Mouse (Mus musculus): ENCODE results near the gene Gm2888.
"Not testable (repeated sequence)": the region's sequence is repeated elsewhere in the genome, so short reads cannot be mapped to it uniquely, and the experiment has no call there.

Gm2888 gene

DNA sequence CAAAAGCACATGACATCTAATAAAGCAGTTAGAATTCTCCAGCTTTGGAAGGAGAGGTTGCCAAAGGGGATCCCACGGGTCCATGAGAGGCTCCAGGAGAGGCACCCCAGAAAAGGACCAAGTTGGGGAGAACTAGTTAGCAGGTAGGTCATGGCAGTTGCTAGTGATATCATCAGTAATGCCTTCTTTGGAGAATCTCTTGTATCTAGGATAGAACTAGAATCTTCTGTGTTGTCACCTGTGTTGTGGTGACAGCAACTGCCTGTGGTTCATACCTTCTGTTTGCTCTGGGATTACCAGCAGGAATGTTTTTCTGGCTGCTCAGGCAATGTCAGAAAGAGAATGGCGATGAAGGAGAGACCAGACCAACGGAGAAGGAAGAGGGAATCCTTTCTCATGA lies at the start of gene Gm2888:
Gm2888 (plus strand) TSS at position 301 of the 400 bp plus-strand sequence.
- DNase-seq, result not testable (repeated sequence)

DNA sequence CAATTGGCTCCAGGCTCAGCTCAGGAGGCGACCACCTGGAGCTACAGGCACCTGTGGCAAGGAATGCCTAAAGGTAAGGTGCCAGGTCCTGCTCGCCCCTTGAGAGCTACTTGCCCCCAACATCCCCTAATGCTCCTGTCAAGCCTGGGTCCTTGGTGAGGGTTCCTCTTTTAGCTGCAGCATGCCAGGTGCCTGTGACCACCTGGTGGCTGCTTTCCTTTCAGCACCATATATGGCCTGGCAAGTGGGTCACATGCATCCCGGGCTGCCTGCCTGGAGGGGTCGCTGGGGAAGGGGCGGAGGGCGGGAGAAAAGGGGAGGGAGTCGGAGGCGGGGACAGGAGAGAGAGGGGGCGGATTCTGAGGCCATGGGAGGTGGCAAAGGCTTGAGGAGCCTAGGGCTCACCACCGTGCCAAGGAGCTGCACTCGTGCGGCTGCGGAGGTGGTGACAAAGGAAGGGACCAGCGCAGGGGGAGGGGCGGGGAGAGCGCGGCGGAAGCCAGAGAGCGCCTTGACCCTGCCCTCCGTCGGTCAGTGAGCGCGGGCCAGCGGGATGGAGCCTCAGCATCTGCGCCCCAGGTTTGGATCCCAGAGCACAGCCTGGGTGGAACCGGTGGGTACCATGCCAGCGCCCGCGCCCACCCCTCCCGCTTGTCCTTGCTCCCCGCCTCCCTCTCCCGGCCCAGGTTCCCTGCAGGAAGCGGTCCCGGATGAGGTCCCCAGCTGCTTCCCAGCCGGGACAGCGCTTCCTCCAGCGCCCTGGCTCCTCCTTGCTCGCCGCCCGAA lies 19.1 kb downstream of the Gm2888 start, which contains the start of gene Gm2897:
Gm2897 (plus strand) TSS at position 559 of the 786 bp plus-strand sequence.
- peak; percentile 9 for DNase-seq

DNA sequence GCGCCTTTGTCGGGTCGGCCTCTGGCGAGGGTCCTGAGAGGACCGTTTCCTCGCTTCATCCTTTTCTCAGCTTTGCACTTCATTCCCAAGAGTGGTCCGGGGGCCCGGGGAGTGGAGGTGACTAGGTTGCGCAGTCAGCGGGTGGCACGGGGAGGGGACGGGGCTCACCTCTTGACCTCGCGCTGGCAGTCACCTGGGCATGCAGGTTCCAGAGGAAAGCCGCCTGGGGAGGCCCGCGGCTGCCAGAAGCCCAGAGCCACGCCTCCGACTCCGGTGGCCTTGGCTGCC lies 19.7 kb downstream of the Gm2888 start:
- DNase-seq, result peak; percentile 39

DNA sequence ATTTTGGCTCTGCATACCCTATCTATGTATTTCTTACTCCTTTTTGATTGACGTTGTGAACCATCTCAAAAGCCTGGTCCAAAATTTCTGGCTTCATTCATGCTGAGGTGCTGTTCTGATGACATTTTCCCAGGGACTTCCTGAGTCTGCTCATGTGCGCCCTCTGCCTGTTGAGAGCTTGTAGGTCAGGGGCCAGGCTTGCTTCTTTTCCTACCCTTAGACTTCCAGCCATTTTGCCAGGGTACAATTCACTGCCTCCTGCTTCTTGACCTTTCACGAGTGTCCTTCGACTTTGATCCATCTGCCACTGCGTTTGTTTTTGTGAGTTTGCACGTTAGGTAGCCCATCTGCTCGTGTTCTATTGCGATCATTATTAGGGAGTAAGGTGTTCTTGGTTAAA lies 20.3 kb downstream of the Gm2888 start:
- DNase-seq, result not testable (repeated sequence)
